Mouse (Mus musculus) spleen, postnatal 4 days (tissue): ENCODE data around the gene Cep68.
"Not testable (repeated sequence)": the region's sequence is repeated elsewhere in the genome, so short reads cannot be mapped to it uniquely, and the experiment has no call there.

Experiments used
- DNase-seq, 2 experiments: peaks; one replicate each; pipeline ENCODE4 v3.0.0; 2022; ENCODE audit warnings: low spot score in 2 of 2

The Cep68 gene

DNA sequence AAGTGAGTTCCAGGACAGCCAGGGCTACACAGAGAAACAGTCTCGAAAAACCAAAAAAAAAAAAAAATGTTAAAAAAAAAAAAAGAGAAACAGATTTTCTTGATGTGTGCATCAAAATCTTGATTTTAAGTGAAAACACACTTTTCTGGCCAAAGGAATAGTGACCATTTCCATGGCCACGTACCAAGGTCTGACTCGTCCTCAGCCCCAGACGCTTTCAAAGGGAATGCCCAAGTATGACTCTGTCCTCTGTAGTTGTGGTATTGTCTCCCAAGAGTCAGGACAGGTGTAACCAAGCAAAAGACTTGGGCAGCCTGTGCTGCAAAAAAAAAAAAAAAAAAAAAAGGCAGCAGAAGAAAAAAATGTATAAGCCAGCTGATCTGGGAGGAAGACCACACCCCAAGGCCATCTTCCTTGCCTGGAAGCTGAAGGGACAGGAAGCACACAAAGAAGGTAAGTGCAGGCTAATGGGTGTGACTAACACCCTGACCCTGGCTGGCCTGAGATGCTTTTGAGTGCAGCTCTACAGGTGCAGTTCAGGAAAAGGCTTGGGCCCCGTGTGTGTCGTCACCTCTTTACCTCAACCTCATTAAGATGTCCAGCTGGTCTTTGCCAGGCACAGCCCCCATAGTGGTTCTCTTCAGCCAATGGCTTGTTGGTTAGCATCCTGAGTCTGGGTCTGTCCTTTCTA, 6.7 kb downstream of the Cep68 start:
- DNase-seq, result peak in 1 of 2 experiments; percentile 58

DNA sequence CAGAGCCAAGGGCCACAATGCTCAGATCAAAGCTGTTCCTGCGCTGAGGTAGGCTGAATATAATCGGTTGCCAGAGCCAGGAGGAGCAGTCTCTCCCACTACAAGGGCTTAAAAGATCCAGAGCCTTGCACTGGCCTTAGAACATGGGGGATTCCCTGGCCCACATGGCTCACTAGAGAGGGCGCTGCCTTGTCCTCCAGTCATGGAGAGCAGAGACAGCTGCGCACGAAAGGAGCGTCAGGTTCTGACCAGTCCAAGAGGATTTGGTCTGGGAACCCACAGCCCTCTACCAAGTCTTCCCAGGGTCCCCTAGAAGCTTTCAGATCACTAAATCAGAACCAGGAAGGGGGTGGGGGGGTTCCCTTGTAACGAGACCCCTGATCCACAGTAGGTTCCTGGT, 7.9 kb downstream of the Cep68 start:
- DNase-seq, result no peak

DNA sequence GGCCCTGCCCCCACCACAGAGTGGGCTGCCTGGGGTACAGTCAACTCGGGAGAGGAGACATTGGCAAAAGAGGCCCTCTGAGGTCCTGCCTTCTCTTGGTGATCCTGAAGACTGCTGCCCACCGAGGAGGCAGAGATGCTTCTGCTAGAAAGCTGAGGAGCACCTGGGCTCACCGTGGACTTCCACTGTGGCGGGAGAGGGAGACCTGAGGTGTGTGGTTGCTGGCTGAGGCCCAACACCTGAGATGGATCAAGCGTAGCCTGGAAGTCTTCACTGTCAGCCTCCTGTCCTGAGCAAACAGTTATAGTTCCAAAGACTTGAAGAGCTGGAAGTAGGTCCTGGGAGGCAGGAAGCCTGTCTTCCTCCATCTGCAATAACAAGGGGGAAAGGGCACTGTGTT, 8.9 kb downstream of the Cep68 start:
- no peak for DNase-seq

DNA sequence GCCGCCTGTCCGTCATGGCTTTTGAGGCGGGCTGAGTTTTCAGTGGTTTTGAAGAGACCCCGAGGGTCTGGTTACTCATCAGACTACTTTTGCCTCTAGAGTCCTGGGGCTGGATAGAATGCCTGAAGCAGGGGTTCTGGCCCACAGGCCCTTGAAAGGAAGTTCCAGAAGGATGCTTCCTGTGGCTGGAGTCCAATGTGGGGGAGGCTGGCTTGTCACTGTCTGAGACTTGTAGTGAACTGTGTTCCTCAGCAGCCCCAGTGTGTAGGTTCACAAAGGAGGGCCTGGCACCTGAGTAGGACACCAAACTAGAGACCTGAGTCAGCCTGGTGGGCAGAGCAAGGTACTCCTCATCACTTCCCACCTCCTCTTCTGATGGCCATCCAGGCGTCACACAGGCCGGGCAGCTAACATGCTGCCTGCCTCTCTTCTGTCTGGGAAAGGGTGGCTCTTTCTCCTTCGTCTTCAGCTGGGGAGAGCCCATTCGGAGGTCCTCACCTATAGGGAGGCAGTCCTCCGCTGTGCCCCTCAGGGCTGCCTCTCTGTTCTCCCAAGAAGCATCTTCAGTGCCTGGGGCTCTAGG, 9.9 kb downstream of the Cep68 start:
- no peak for DNase-seq

DNA sequence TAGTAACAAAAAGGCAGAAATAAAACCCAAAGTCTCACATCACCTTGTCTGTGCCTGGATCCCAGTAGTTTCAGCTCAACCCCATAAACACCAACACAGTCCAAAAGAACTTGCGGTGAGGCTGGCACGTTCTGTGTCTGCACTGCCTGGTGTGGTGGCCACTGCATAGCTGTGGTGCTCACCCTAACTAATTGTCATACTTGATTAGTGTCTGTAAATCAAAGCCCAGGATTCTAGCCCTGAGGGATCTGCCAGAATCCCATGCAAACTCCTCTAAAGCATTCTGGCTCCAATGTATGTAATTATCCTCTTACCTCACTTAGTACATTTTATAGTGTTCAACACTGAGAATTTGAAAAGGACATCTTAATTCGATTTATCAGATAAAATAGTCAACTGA, 11.3 kb downstream of the Cep68 start:
- DNase-seq, result no peak

DNA sequence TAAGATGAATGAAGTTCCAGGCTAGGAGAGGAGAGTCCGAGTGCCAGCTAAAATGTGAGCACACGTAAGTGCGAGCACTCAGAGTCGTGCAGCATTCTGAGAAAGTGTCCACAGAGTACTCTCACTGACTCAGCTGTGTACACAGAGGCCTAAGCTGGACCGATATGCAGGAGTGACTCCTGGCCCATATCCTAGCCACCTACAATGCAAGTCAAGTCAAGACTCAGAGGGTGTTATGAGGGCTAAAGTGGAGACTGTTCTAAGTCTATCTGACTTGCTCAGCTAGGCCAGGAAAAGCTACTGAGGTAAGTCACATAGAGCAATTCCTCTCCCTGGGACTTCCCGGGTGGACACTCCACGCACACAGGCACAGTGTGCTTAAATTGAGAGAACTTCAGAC, 12.2 kb downstream of the Cep68 start:
- DNase-seq, result no peak

DNA sequence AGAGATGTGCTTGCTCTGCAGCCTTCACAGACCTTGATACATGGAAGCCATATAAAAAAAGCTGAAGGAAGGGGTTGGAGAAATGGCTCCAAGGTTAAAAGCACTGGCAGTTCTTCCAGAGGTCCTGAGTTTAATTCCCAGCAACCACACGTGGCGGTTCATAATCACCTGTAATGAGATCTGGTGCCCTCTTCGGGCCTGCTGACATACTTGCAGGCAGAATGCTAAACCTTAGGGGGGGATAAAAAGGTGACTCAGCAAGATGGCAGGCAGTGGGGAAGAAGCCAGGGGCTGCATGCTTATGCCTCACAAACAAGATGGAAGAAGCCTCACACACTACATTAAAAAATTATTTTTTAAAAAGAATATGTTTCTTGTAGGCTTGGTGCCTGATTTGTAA, 15.0 kb downstream of the Cep68 start:
- DNase-seq, result no peak

DNA sequence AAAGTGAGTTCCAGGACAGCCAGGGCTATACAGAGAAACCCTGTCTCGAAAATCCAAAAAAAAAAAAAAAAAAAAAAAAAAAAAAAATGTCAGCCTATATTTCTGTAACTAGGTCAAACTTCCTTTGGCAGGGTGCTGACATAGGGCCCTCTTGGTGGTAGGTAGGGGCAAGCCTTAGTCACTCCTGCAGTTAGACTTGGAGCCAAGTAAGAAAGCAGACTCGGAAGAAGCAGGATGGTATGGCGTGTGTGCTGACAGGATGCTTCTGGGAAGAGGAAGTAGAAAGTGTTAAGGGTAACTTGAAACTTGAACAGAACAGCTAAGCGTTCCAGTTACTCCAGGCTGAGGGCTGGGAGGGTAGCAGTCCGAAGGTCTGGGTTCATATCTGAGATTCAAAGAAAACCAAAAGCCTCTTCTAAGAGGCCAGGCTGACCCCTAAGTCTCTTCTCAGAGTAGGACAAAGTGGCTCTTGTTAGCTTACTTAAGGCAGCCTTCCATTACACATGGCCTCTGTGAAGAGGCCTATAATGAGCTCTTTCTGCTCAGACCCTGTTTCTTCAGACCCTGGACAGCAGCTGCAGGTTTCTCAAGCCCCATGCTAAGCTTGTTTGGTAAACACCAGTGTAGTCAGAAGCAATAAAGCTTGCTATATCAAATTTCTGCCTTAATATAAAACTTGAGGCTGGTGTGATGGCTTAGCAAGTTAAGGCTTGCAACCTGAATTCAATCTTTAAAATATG, 17.0 kb downstream of the Cep68 start:
- DNase-seq, result no peak

DNA sequence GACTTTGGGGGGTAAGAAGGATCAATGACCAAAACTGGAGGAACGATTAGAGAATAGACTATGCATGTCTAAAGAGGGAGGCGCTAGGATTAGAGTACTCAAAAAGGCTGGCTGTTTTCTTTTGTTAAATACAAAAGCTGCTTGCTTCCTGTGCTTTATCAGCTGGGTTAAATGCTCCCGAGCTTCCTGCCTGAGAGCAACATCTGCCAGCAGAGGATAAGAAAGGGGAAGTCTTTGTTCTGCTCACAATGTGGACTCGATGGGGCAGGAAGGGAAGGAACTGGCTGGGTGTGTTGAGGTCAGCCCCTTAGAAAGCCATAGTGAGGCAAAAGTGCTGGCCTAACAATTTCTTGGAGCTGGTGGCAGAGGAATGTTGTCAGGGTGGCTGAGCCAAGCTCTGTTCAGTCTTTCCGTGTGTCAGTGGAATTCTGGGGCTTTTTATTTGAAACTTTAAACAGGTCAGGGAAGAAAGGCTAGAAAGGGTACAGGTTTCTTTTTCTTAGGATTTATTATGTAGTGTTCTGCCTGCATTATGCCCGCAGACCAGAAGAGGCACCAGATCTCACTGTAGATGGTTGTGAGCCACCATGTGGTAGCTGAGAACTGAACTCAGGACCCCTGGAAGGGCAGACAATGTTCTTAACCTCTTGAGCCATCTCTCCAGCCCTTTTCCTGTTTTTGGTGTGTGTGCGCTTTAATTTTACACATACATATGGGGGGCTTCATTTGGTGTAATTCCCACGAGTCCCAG, 17.9 kb downstream of the Cep68 start:
- peak in 1 of 2 experiments; percentile 38 for DNase-seq

DNA sequence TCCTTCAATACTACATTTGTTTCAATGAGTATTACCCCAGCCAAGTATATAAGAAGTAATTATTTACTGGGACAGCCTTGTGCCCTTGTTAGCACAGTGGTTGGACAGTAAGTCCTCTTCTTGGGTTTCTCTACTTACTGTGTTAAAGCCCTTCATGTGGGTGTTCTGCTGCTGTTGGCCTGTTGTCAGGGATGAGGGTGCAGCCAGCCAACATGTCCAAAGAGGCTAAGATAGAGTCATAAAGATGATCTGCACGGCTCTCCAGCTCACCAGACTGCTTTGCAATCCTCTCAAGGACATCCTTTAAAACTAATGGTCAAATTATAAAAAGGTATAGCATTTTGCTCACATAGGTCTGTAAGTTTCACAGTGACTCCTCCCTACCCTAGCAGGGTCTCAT, 18.9 kb downstream of the Cep68 start:
- DNase-seq, result no peak

DNA sequence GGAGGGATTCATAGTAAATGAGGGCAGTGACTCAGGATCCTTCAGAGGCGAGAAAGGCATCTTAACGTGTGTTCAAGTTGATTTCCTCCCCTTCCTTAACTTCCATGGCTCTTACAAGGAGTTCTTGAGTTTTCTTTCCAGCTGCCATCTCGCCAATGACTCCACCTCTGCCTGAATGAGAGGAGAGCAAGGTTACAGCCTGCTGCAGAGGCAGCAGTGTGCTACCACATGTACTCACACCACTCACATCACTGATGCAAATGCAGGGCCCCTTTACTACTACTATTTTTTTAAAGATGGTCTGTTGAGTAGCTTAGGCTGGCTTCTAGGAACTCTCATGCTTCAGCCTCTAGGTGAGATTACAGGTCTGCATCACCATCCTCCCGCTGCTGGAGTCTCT, 19.9 kb downstream of the Cep68 start:
- DNase-seq, result no peak

DNA sequence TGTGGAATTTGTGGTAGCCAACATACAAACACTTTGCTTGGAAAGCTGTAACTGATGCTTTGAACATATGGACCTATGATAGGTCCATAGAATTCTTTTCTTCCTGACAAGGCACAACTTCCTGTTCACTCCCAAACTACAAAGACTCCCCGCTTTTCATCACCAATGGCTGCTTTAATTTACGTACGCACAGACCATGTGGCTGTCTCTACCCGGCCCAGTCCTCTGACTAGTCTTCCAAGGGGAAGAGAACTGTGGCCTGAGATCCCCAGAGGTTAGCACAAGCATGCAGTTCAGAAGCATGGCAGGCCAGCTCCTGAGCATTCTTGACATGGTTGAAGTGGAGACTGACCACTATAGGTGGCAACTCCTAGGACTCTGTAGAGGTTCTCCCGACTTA, 20.6 kb downstream of the Cep68 start:
- no peak for DNase-seq

DNA sequence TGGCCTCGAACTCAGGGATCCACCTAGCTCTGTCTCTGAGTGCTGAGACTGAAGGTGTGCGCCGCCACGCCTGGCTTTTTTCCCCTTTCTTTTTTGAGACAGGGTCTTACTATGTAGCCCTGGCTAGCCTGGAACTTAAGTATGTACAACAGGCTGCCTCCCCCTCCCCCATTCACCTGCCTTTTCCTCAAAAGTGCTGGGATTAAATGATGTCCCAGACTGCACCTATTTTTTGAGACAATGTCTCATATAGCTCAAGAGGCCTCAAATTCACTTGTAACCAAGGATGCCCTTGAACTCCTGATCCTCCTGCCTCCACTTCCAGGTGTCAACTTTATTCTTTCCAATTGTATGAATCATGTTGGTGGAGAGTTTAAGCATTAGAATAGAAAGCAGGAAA, 23.3 kb downstream of the Cep68 start:
- no peak for DNase-seq

DNA sequence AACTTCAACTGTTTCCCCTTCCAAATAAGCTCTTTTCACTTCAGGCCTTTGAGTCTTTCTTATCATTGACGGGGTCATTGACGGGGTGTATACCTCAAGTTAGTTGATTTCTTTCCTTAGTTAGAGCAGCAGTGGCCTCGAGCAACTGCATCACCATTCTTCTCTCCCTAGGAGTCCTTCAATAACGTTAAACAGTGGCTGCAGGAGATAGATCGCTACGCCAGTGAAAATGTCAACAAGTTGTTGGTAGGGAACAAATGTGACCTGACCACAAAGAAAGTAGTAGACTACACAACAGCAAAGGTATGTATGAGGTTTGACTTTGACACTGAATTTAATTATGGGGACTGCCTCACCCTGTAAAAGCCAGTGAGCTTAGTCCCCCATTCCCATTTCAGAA, 25.0 kb downstream of the Cep68 start:
- no peak for DNase-seq

DNA sequence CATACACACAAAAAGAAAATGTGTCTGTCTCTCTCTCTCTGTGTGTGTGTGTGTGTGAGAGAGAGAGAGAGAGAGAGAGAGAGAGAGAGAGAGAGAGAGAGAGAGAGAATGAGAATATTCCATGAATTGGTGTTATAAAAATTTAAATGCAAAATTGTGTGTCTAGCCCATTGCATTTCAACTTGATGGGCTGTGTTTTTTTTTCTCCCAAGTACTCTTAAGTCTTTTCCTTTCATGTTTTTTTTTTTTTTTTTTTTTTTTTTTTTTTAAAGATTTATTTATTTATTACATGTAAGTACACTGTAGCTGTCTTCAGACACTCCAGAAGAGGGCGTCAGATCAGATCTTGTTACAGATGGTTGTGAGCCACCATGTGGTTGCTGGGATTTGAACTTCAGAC, 27.6 kb downstream of the Cep68 start:
- not testable (repeated sequence) for DNase-seq

DNA sequence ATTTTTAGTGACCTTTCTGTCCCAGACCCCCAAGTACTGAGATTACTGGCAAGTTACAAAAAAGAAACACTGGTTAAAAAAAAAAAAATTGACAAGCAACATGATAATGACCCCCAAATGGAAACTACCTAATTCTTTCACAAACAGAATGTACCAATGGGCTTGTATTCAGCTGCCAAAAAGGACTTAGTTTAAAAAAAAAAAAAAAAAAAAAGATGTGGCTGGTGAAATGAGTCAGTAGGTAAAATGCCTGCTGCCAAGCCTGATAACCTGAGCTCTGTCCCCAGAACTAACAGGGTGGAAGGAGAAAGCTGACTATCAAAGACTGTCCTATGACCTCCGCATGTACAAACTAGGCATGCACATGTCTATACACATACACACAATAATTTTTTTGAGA, 32.0 kb downstream of the Cep68 start:
- no peak for DNase-seq

DNA sequence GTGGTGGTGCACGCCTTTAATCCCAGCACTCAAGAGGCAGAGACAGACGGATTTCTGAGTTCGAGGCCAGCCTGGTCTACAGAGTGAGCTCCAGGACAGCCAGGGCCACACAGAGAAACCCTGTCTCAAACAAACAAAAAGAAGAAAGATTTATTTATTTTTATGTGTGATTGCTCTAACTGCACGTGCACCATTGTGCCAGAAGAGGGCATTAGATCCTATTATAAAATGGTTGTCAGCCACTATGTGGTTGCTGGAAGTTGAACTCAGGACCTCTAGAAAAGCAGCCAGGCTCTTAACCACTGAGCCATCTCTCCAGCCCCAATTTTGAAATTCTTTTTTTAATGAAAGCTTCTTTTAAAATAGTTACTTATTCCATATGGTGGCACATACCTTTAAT, 32.8 kb downstream of the Cep68 start:
- no peak for DNase-seq

DNA sequence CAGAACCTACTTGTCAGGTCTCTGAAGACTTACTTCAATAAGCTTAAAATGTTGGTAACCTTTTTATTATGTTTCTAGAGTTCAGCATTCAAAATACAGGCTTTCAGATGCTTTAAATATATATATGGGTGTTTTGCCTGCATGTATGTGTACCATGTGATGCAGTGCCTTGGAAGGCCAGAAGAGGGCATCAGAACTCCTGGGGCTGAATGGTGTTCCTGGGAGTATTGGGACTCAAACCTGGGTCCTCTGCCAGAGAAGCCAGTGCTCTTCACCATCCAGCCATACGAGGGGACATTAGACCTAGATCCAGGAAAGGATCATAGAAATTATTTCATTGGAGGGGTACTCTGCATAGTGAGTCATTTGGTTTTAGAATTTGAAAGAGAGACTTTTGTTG, 34.5 kb downstream of the Cep68 start:
- DNase-seq, result peak; percentile 31 to 72

DNA sequence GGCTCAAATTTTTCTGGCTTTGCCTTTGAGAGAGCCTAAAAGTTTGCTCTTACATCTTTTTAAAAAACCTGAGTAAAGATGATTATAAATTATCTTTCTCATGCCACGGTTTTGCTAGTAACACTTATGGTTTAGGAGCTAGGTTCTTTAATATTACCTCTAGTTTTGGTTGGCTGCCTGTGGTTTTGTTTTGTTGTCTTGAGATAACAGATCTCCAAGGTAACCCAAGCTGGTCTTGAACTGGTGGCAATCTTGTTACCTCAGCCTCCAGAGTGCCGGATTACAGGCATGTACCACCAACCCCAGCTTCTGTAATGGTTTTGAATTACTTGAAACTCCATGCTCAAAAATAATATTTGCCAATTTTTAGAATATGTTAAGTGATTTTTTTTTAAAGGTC, 37.4 kb downstream of the Cep68 start:
- DNase-seq, result no peak

DNA sequence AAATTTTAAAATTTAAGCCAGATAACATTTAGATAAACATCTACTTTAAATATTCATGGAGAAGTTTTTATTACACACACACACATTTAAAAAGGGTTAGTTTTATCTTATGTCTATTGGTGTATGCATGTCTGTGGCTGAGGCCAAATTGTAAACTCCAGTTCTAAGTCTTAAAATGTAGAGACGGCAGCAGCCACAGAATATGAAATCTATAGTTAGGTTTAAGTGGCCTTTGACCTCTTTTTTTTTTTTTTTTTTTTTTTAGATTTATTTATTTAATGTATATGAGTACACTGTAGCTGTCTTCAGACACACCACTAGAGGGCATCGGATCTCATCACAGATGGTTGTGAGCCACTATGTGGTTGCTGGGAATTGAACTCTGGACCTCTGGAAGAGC, 41.6 kb downstream of the Cep68 start:
- DNase-seq, result no peak

DNA sequence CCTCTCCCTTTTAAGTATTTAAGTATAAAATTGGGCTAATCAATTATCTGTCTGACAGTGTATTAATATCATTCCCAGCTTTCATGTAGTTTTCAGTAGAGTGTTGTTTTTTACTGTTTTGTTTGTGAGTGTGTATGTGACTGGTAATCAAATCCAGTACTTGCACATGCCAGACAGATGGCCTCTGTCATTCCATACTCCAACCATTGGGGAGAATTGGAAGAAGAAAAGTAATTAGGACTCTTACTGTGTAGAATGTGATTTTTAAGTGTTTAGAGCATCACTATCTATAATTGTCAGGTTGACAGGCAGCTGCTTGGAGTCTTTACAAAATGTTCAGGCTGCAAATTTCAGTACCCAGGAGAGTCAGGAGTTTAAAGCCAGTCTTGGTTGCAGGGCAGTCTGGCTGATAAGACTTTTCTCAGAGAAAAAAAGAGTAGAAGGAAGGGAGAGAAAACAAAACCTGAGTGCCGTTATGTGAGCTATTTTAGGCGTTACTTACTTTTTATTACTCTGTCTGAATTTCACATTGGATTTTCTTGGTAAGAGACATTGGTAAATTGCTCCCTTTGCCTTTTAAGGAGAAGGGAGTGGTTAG, 42.5 kb downstream of the Cep68 start:
- no peak for DNase-seq

DNA sequence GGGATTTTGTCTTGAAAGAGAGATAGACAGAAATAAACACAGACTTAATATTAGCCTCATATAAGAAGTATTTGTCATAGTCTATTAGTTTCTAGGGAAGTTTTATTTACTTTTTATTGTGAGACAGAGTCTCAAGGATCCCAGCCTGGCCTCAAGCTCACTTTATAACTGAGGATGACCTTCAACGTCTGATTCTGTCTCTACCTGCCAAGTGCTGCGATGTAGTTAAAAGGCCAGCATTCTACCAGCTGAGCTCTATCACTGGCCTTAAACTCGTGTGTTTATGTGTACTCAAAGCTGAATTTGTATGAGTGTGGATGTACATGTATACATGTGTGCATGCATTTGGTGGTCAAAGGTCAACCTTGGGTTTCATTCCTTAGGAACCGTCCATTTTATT, 43.7 kb downstream of the Cep68 start:
- DNase-seq, result no peak
